Mouse (Mus musculus): Measurements from ENCODE around the gene Rnf103. TPM values are rescaled to one million over a fixed set of nuclear protein-coding genes. Genes with fewer than 3 reads are reported as not detected.
A peak's percentile ranks its signal among the peaks of the same experiment; 100 is the strongest.
"Not testable (repeated sequence)": the region's sequence is repeated elsewhere in the genome, so short reads cannot be mapped to it uniquely, and the experiment has no call there.

The Rnf103 gene
- polyA plus RNA-seq (2015; fragmentation: Nextera tagmentation; extraction: Ambion mirVana) = 24.3 and 26.7 TPM in 2 replicates

GRCm38 (mm10) chr6:71493675-71494340 lies at the start of gene Rnf103:
Gene Rnf103 (plus strand): TSS chr6:71493894.
- ATAC-seq (ENCODE audit: low read depth) = peak; percentile 99
- Histone ChIP-seq H3K9me3 (no peaks in the 10 kb centered on the region), H3K9ac (peak within 1 kb of the TSS; percentile 98), H3K4me3 (peak within 1 kb of the TSS; percentile 98), H3K27ac (replicated peaks) (peak within 1 kb of the TSS; percentile 99), H3K27me3 (no peaks in the 10 kb centered on the region), H3K4me1 (replicated peaks) (peaks cover 19% of the 10 kb centered on the region), H3K36me3 (0 out of 2 replicates have a peak, but pooled peaks cover 3% of the 10 kb centered on the region), H3K4me2 (peak within 1 kb of the TSS; percentile 63)
- WGBS = under 1% methylated on average over 70 of the region's 79 CpGs

- WGBS = 73% methylated on average over 1 of the region's 1 CpGs
- ATAC-seq (ENCODE audit: low read depth) = no peak
- Histone ChIP-seq H3K9ac (no peak overlapping the region), H3K9me3 (no peaks in the 10 kb centered on the region), H3K4me2 (no peak overlapping the region), H3K4me1 (replicated peaks) (peaks cover 10% of the 10 kb centered on the region), H3K4me3 (no peak overlapping the region), H3K36me3 (no peaks in the 10 kb centered on the region), H3K27me3 (no peaks in the 10 kb centered on the region), H3K27ac (replicated peaks) (no peak overlapping the region)
Observed at GRCm38 (mm10) chr6:71444756-71445155, 48.9 kb upstream of the Rnf103 start.

GRCm38 (mm10) chr6:71445560-71445959 lies 48.1 kb upstream of the Rnf103 start:
- no peak overlapping the region for H3K27ac ChIP-seq (replicated peaks)
- no peak overlapping the region for H3K4me3 ChIP-seq
- no peaks in the 10 kb centered on the region for H3K36me3 ChIP-seq
- no peak overlapping the region for H3K4me2 ChIP-seq
- H3K27me3 ChIP-seq = no peaks in the 10 kb centered on the region
- peaks cover 10% of the 10 kb centered on the region for H3K4me1 ChIP-seq (replicated peaks)
- WGBS = 92% methylated on average over 6 of the region's 6 CpGs
- H3K9me3 ChIP-seq = no peaks in the 10 kb centered on the region
- no peak for ATAC-seq (ENCODE audit: low read depth)
- H3K9ac ChIP-seq = no peak overlapping the region

- Histone ChIP-seq H3K9me3 (no peaks in the 10 kb centered on the region), H3K27me3 (no peaks in the 10 kb centered on the region), H3K27ac (replicated peaks) (no peak overlapping the region), H3K9ac (no peak overlapping the region), H3K4me3 (no peak overlapping the region), H3K4me1 (replicated peaks) (no peaks in the 10 kb centered on the region), H3K36me3 (no peaks in the 10 kb centered on the region), H3K4me2 (no peak overlapping the region)
- WGBS = 90% methylated on average over 2 of the region's 2 CpGs
- no peak for ATAC-seq (ENCODE audit: low read depth)
Observed at GRCm38 (mm10) chr6:71452792-71453191, 40.9 kb upstream of the Rnf103 start.

- not testable (repeated sequence) for ATAC-seq (ENCODE audit: low read depth); H3K4me2 ChIP-seq; H3K27me3 ChIP-seq; H3K9me3 ChIP-seq; H3K4me3 ChIP-seq; H3K4me1 ChIP-seq (replicated peaks); H3K27ac ChIP-seq (replicated peaks); H3K36me3 ChIP-seq; H3K9ac ChIP-seq
Observed at GRCm38 (mm10) chr6:71453983-71454739, 39.5 kb upstream of the Rnf103 start.

- Histone ChIP-seq H3K4me1 (replicated peaks) (no peaks in the 10 kb centered on the region), H3K27ac (replicated peaks) (no peak overlapping the region), H3K9ac (no peak overlapping the region), H3K4me3 (no peak overlapping the region), H3K27me3 (no peaks in the 10 kb centered on the region), H3K9me3 (no peaks in the 10 kb centered on the region), H3K36me3 (no peaks in the 10 kb centered on the region), H3K4me2 (no peak overlapping the region)
- no peak for ATAC-seq (ENCODE audit: low read depth)
- WGBS = 77% methylated on average over 8 of the region's 8 CpGs
Observed at GRCm38 (mm10) chr6:71457956-71458608, 35.6 kb upstream of the Rnf103 start.

- H3K9me3 ChIP-seq = no peaks in the 10 kb centered on the region
- H3K27ac ChIP-seq (replicated peaks) = no peak overlapping the region
- no peaks in the 10 kb centered on the region for H3K27me3 ChIP-seq
- no peak overlapping the region for H3K4me2 ChIP-seq
- ATAC-seq (ENCODE audit: low read depth) = no peak
- no peaks in the 10 kb centered on the region for H3K36me3 ChIP-seq
- H3K9ac ChIP-seq = no peak overlapping the region
- H3K4me3 ChIP-seq = no peak overlapping the region
- 67% methylated on average over 3 of the region's 3 CpGs for WGBS
- H3K4me1 ChIP-seq (replicated peaks) = no peaks in the 10 kb centered on the region
Observed at GRCm38 (mm10) chr6:71465146-71465545, 28.5 kb upstream of the Rnf103 start.

GRCm38 (mm10) chr6:71467766-71468165 lies 25.9 kb upstream of the Rnf103 start:
- Histone ChIP-seq H3K4me3 (no peak overlapping the region), H3K4me2 (no peak overlapping the region), H3K9ac (no peak overlapping the region), H3K27ac (replicated peaks) (no peak overlapping the region), H3K27me3 (no peaks in the 10 kb centered on the region), H3K36me3 (no peaks in the 10 kb centered on the region), H3K4me1 (replicated peaks) (no peaks in the 10 kb centered on the region), H3K9me3 (no peaks in the 10 kb centered on the region)
- WGBS = 78% methylated on average over 4 of the region's 4 CpGs
- no peak for ATAC-seq (ENCODE audit: low read depth)

- WGBS = 75% methylated on average over 3 of the region's 3 CpGs
Observed at GRCm38 (mm10) chr6:71469291-71469690, 24.4 kb upstream of the Rnf103 start.

GRCm38 (mm10) chr6:71471830-71472520 lies 21.7 kb upstream of the Rnf103 start:
- no peak overlapping the region for H3K9ac ChIP-seq
- H3K27me3 ChIP-seq = no peaks in the 10 kb centered on the region
- no peaks in the 10 kb centered on the region for H3K4me1 ChIP-seq (replicated peaks)
- WGBS = 71% methylated on average over 4 of the region's 4 CpGs
- H3K36me3 ChIP-seq = no peaks in the 10 kb centered on the region
- H3K9me3 ChIP-seq = no peaks in the 10 kb centered on the region
- no peak overlapping the region for H3K27ac ChIP-seq (replicated peaks)
- H3K4me2 ChIP-seq = no peak overlapping the region
- no peak for ATAC-seq (ENCODE audit: low read depth)
- no peak overlapping the region for H3K4me3 ChIP-seq

More at GRCm38 (mm10) chr6:71469291-71469690, 24.4 kb upstream of the Rnf103 start:
- no peaks in the 10 kb centered on the region for H3K27me3 ChIP-seq
- no peak overlapping the region for H3K9ac ChIP-seq
- H3K4me3 ChIP-seq = no peak overlapping the region
- H3K4me2 ChIP-seq = no peak overlapping the region
- H3K36me3 ChIP-seq = no peaks in the 10 kb centered on the region
- no peaks in the 10 kb centered on the region for H3K9me3 ChIP-seq
- no peak overlapping the region for H3K27ac ChIP-seq (replicated peaks)
- ATAC-seq (ENCODE audit: low read depth) = no peak
- no peaks in the 10 kb centered on the region for H3K4me1 ChIP-seq (replicated peaks)

- H3K4me2 ChIP-seq = no peak overlapping the region
- 88% methylated on average over 1 of the region's 1 CpGs for WGBS
- H3K4me3 ChIP-seq = no peak overlapping the region
- H3K27ac ChIP-seq (replicated peaks) = no peak overlapping the region
- no peak for ATAC-seq (ENCODE audit: low read depth)
- no peaks in the 10 kb centered on the region for H3K9me3 ChIP-seq
- no peak overlapping the region for H3K9ac ChIP-seq
- no peaks in the 10 kb centered on the region for H3K4me1 ChIP-seq (replicated peaks)
- H3K27me3 ChIP-seq = no peaks in the 10 kb centered on the region
- no peaks in the 10 kb centered on the region for H3K36me3 ChIP-seq
Observed at GRCm38 (mm10) chr6:71472786-71473185, 20.9 kb upstream of the Rnf103 start.

- no peak for ATAC-seq (ENCODE audit: low read depth)
- Histone ChIP-seq H3K4me3 (no peak overlapping the region), H3K4me1 (replicated peaks) (no peaks in the 10 kb centered on the region), H3K27ac (replicated peaks) (no peak overlapping the region), H3K27me3 (no peaks in the 10 kb centered on the region), H3K4me2 (no peak overlapping the region), H3K36me3 (no peaks in the 10 kb centered on the region), H3K9me3 (no peaks in the 10 kb centered on the region), H3K9ac (no peak overlapping the region)
- whole genome bisulfite sequencing = 93% methylated on average over 3 of the region's 3 CpGs
Observed at GRCm38 (mm10) chr6:71475604-71476003, 18.1 kb upstream of the Rnf103 start.

Data from neural tube, embryonic 13.5 days (tissue).